Mouse (Mus musculus): ENCODE measurements around the gene Nat8f4.
A peak's percentile ranks its signal among the peaks of the same experiment; 100 is the strongest.
"Not testable (repeated sequence)": the region's sequence is repeated elsewhere in the genome, so short reads cannot be mapped to it uniquely, and the experiment has no call there.

The Nat8f4 gene

GRCm38 (mm10) chr6:85898596-85899475, 5.8 kb downstream of the Nat8f4 start:
- not testable (repeated sequence) for DNase-seq

- peak; percentile 47 for DNase-seq
Measured at GRCm38 (mm10) chr6:85895061-85895648, 9.5 kb downstream of the Nat8f4 start.

GRCm38 (mm10) chr6:85888961-85889360, 15.7 kb downstream of the Nat8f4 start:
- DNase-seq, result no peak

GRCm38 (mm10) chr6:85884311-85884710, 20.4 kb downstream of the Nat8f4 start:
- no peak for DNase-seq

GRCm38 (mm10) chr6:85883246-85883645, 21.4 kb downstream of the Nat8f4 start:
- not testable (repeated sequence) for DNase-seq

GRCm38 (mm10) chr6:85869006-85869405, 35.7 kb downstream of the Nat8f4 start, which contains the start of gene Nat8f2:
Nat8f2 (minus strand) TSS chr6:85869158.
- not testable (repeated sequence) for DNase-seq

GRCm38 (mm10) chr6:85867726-85868690, 36.7 kb downstream of the Nat8f4 start:
- no peak for DNase-seq

- DNase-seq, result not testable (repeated sequence)
Measured at GRCm38 (mm10) chr6:85866995-85867394, 37.7 kb downstream of the Nat8f4 start.

- not testable (repeated sequence) for DNase-seq
Measured at GRCm38 (mm10) chr6:85866166-85866565, 38.5 kb downstream of the Nat8f4 start.

GRCm38 (mm10) chr6:85864900-85865639, 39.6 kb downstream of the Nat8f4 start:
- DNase-seq, result peak; percentile 14

- no peak for DNase-seq
Measured at GRCm38 (mm10) chr6:85863840-85864239, 40.8 kb downstream of the Nat8f4 start.

- no peak for DNase-seq
Measured at GRCm38 (mm10) chr6:85863136-85863535, 41.5 kb downstream of the Nat8f4 start.

- no peak for DNase-seq
Measured at GRCm38 (mm10) chr6:85862565-85862964, 42.1 kb downstream of the Nat8f4 start.

- DNase-seq, result no peak
Measured at GRCm38 (mm10) chr6:85861247-85861646, 43.4 kb downstream of the Nat8f4 start.

GRCm38 (mm10) chr6:85856194-85856678, 48.4 kb downstream of the Nat8f4 start:
- peak; percentile 53 for DNase-seq

GRCm38 (mm10) chr6:85853481-85853880, 51.2 kb downstream of the Nat8f4 start:
- DNase-seq, result no peak

GRCm38 (mm10) chr6:85851062-85851773, 53.5 kb downstream of the Nat8f4 start:
- no peak for DNase-seq

- no peak for DNase-seq
Measured at GRCm38 (mm10) chr6:85849240-85849639, 55.4 kb downstream of the Nat8f4 start.
